Mouse (Mus musculus) CD8-positive naive resting alpha-beta T cell, adult 57 days (primary cell): ENCODE results near the gene Gm7544. TPM values are rescaled to one million over a fixed set of nuclear protein-coding genes. Genes with fewer than 3 reads are reported as not detected.

Source experiments
- total RNA-seq: library from RNA; stranded (reverse); gene quantifications from one replicate; pipeline ENCODE4 v1.2.4, GENCODE M21; 2023

Gm7544 gene
- total RNA-seq: not detected

DNA sequence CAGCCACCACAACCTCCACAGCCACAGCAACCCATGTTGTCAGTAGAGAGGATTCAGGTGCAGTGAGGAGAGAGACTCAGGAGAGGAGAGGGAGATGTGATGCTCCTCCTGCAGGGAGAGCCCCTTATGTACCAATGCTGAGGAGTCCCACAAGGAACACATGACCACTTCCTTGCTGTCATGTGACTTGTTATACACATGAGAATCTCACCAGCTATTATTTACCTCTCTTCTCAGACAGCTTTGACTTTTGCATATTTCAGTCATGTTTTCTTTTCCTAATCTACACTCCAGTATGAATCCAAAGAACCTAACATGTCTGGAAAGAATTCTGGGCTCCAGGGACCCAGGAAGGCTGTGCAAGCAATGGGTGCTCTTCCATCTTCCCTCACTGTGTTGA, at the start of gene Gm7544:
Gm7544 (minus strand) TSS at position 101 of the 400 bp plus-strand sequence.

DNA sequence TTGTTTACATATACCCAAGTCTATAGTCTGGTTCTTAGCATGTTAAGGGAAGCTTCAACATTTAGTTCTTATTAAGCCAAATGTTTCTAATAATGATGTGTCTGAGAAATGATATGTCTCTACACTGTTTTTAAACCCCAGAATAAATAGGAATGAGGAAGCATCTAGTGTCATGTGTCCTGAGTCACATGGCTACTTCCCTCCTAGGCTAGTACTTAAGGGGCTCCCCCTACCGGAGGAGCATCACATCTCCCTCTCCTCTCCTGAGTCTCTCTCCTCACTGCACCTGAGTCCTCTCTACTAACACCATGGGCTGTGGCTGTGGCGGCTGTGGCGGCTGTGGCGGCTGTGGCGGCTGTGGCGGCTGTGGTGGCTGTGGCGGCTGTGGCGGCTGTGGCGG, 44.5 kb upstream of the Gm7544 start, which contains the start of gene Gm47959:
Gm47959 (plus strand) TSS at position 243 of the 400 bp plus-strand sequence.

GRCm38 (mm10) chr1:82959870-82960385, 4.1 kb upstream of the Gm7544 start, which contains the start of gene Gm47955:
Gene Gm47955 (plus strand): TSS chr1:82960286.

DNA sequence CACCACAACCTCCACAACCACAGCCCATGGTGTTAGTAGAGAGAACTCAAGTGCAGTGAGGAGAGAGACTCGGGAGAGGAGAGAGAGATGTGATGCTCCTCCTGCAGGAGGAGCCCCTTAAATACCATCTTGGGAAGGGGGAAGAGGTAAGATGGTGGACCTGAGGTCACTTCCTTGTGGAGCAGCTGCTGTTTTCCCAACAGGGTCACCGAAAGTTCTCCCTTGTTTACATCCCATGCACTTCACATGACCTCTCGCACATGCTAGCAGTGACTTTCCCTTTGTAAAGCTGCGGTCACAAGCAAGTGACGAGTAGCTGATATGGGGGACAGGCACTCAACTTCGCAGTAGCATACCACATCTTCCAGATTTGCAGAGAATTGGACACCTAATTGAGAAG, 12.5 kb downstream of the Gm7544 start, which contains the start of gene A030003K21Rik:
A030003K21Rik (minus strand) TSS at position 94 of the 400 bp plus-strand sequence.

DNA sequence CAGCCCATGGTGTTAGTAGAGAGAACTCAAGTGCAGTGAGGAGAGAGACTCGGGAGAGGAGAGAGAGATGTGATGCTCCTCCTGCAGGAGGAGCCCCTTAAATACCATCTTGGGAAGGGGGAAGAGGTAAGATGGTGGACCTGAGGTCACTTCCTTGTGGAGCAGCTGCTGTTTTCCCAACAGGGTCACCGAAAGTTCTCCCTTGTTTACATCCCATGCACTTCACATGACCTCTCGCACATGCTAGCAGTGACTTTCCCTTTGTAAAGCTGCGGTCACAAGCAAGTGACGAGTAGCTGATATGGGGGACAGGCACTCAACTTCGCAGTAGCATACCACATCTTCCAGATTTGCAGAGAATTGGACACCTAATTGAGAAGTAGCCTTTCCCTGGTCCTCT, 24.5 kb downstream of the Gm7544 start, which contains the start of gene Gm6217:
Gm6217 (minus strand) TSS at position 74 of the 400 bp plus-strand sequence.

DNA sequence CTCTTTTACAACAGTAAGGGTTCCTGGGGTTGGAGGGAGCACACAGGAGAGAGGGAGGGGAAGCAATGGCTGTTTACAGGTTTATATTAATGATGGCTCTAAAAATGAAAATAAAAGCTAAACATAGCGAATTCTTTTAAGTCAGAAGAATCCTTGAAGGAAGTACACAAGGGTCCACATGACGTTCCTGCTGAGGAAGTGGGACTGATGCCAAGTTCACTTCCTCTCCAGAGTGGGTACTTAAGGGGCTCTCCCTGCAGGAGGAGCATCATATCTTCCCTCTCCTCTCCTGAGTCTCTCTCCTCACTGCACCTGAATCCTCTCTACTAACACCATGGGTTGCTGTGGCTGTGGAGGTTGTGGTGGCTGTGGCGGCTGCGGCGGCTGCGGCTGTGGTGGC, 31.2 kb downstream of the Gm7544 start, which contains the start of gene A030014E15Rik:
A030014E15Rik (plus strand) TSS at position 268 of the 400 bp plus-strand sequence.

DNA sequence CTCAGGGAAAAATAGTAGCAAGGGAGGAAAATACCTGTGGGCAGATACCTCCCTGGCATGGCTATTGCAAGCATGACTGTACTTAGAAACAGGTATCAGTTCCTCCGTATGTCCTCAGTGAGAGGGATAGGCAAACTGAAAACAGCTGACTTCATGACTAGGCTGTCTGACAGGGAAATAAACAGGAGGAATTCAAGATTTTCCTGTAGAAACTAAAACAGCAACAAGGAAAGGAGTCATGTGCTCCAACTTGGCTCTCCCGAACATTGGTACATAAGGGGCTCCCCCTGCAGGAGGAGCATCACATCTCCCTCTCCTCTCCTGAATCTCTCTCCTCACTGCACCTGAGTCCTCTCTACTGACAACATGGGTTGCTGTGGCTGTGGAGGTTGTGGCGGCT, 42.8 kb downstream of the Gm7544 start, which contains the start of gene A030005L19Rik:
A030005L19Rik (plus strand) TSS at position 301 of the 400 bp plus-strand sequence.

Other genes starting within 250 kb of the Gm7544 start
- gene Mff, start 231.1 kb downstream of the Gm7544 start, total RNA-seq: 108 TPM
- not detected for gene Tm4sf20, start 187.6 kb downstream of the Gm7544 start, total RNA-seq
- gene Gm47791, start 184.8 kb downstream of the Gm7544 start, total RNA-seq: not detected
- gene Agfg1, start 116.5 kb downstream of the Gm7544 start, total RNA-seq: 80.4 TPM
- gene A030005L19Rik, start 42.7 kb downstream of the Gm7544 start, total RNA-seq: 2.7 TPM
- gene A030014E15Rik, start 31.1 kb downstream of the Gm7544 start, total RNA-seq: not detected
- gene Gm6217, start 24.6 kb downstream of the Gm7544 start, total RNA-seq: not detected
- not detected for gene A030003K21Rik, start 12.6 kb downstream of the Gm7544 start, total RNA-seq
- gene Gm47955, start 4.3 kb upstream of the Gm7544 start, total RNA-seq: not detected
- gene Gm47959, start 44.5 kb upstream of the Gm7544 start, total RNA-seq: not detected
- gene Slc19a3, start 82.4 kb upstream of the Gm7544 start, total RNA-seq: not detected
- not detected for gene Krtap28-10, start 86.5 kb upstream of the Gm7544 start, total RNA-seq
- not detected for gene Gm47969, start 88.9 kb upstream of the Gm7544 start, total RNA-seq
- gene A030005K14Rik, start 103.4 kb upstream of the Gm7544 start, total RNA-seq: not detected
- not detected for gene Krtap28-13, start 104.9 kb upstream of the Gm7544 start, total RNA-seq
- gene Ccl20, start 160.8 kb upstream of the Gm7544 start, total RNA-seq: not detected
- not detected for gene Daw1, start 203.7 kb upstream of the Gm7544 start, total RNA-seq